Mouse (Mus musculus) common myeloid progenitor, adult 5-6 weeks (primary cell): Measurements from ENCODE around the gene Gnl3. TPM values are rescaled to one million over a fixed set of nuclear protein-coding genes. Genes with fewer than 3 reads are reported as not detected.
A peak's percentile ranks its signal among the peaks of the same experiment; 100 is the strongest.

Source experiments
- ATAC-seq: replicated peaks from 2 replicates; pipeline ENCODE4 v1.8.0; 2016; ENCODE audit warnings: low read depth, mild to moderate bottlenecking, moderate TSS enrichment, inconsistent platforms; ENCODE audit not compliant: poor library complexity, severe bottlenecking
- total RNA-seq: library from RNA; stranded (forward); fragments of 200-1000, 187-1606 nt; gene quantifications from 2 replicates; pipeline ENCODE4 v1.2.3, GENCODE M21; 2017

Gnl3 gene
- total RNA-seq: 438 and 468 TPM in 2 replicates

- peak; percentile 89 for ATAC-seq
Observed at GRCm38 (mm10) chr14:31018860-31019291, at the start of gene Gnl3, which contains the start of gene Pbrm1. Gene Gnl3 (minus strand): TSS chr14:31019152. Gene Pbrm1 (plus strand): TSS chr14:31019138.

- no peak for ATAC-seq
Observed at GRCm38 (mm10) chr14:31062277-31062676, 43.3 kb upstream of the Gnl3 start.

GRCm38 (mm10) chr14:31045817-31046216 lies 26.9 kb upstream of the Gnl3 start:
- no peak for ATAC-seq

- ATAC-seq: no peak
Observed at GRCm38 (mm10) chr14:31045296-31045695, 26.3 kb upstream of the Gnl3 start.

GRCm38 (mm10) chr14:31025785-31026184 lies 6.8 kb upstream of the Gnl3 start:
- no peak for ATAC-seq

- no peak for ATAC-seq
Observed at GRCm38 (mm10) chr14:31022579-31022978, 3.6 kb upstream of the Gnl3 start.

GRCm38 (mm10) chr14:31019331-31020205 lies 616 bp upstream of the Gnl3 start:
- peak; percentile 63 for ATAC-seq

- ATAC-seq: peak; percentile 55
Observed at GRCm38 (mm10) chr14:31017854-31018253, 1.1 kb downstream of the Gnl3 start.

- no peak for ATAC-seq
Observed at GRCm38 (mm10) chr14:31016063-31016462, 2.9 kb downstream of the Gnl3 start.

- no peak for ATAC-seq
Observed at GRCm38 (mm10) chr14:31013928-31014327, 5.0 kb downstream of the Gnl3 start.

- ATAC-seq: no peak
Observed at GRCm38 (mm10) chr14:31011588-31011987, 7.4 kb downstream of the Gnl3 start.

GRCm38 (mm10) chr14:31006779-31007178 lies 12.2 kb downstream of the Gnl3 start:
- no peak for ATAC-seq

GRCm38 (mm10) chr14:31004527-31004926 lies 14.4 kb downstream of the Gnl3 start:
- ATAC-seq: no peak

GRCm38 (mm10) chr14:31001307-31002205 lies 17.4 kb downstream of the Gnl3 start, which contains the start of the genes Glt8d1 and Spcs1:
Gene Glt8d1 (plus strand): TSS chr14:31001400.
Gene Spcs1 (minus strand): TSS chr14:31001672.
- peak; percentile 84 for ATAC-seq

- ATAC-seq: peak; percentile 33; the same call in 1 of the 2 replicates
Observed at GRCm38 (mm10) chr14:31000816-31001306, 18.1 kb downstream of the Gnl3 start.

- ATAC-seq: no peak
Observed at GRCm38 (mm10) chr14:31000356-31000755, 18.6 kb downstream of the Gnl3 start.

- ATAC-seq: no peak
Observed at GRCm38 (mm10) chr14:30996417-30996816, 22.5 kb downstream of the Gnl3 start.

- ATAC-seq: no peak
Observed at GRCm38 (mm10) chr14:30976222-30976621, 42.7 kb downstream of the Gnl3 start.

GRCm38 (mm10) chr14:30974204-30974603 lies 44.7 kb downstream of the Gnl3 start:
- ATAC-seq: no peak
